Mouse (Mus musculus) natural killer cell, adult 2 months (primary cell): ENCODE data around the gene Gpr137.
"Not testable (repeated sequence)": the region's sequence is repeated elsewhere in the genome, so short reads cannot be mapped to it uniquely, and the experiment has no call there.

Experiments used
- DNase-seq, 2 experiments: peaks; one replicate each; pipeline ENCODE4 v3.0.0; 2022; ENCODE audit warnings: low spot score in 2 of 2

Gpr137 gene

GRCm38 (mm10) chr19:6905498-6906159, 36.7 kb downstream of the Gpr137 start:
- no peak for DNase-seq

DNA sequence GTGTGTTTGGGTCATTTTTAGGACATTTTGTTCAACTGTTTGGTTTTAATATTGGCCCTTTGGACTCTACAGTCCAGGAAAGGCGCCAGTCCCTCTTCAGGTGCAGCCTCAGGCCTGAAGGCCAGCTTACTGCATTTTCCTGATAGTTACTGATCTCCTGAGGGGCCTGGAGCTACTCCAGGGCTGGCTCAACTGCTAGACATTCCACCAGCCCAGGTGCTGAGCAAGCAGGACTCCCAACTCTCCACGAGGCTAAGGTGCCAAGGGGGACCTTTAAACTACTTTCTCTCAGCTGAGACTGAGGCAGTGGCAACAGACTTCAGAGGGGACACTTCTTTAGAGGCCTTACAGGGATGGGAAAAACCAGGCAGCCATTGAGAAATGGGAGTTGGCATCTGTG, 37.4 kb downstream of the Gpr137 start:
- no peak for DNase-seq

DNA sequence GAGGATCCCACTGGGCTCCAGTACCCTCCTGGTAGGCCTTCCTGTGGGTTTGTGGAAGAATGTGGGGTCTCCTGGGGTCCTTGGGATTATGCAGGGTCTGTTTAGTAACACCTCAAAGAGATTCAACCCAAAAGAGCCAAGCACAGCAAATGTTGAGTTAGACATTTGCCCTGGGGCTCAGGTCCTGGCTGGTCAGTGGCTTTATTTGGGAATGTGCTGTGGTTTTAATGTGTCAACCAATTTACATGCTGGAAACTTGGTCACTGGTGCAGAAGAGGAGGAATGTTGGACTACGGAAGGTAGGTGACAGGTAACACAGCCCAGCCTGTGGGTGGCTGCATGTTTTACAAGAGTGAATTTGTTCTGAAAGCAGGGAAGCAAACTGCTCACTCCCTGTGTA, 39.2 kb downstream of the Gpr137 start:
- DNase-seq = no peak

- DNase-seq = no peak
These were observed 42.6 kb downstream of the Gpr137 start for GRCm38 (mm10) chr19:6899641-6900040.

- not testable (repeated sequence) for DNase-seq
These were observed 46.5 kb downstream of the Gpr137 start for GRCm38 (mm10) chr19:6895608-6896305.

DNA sequence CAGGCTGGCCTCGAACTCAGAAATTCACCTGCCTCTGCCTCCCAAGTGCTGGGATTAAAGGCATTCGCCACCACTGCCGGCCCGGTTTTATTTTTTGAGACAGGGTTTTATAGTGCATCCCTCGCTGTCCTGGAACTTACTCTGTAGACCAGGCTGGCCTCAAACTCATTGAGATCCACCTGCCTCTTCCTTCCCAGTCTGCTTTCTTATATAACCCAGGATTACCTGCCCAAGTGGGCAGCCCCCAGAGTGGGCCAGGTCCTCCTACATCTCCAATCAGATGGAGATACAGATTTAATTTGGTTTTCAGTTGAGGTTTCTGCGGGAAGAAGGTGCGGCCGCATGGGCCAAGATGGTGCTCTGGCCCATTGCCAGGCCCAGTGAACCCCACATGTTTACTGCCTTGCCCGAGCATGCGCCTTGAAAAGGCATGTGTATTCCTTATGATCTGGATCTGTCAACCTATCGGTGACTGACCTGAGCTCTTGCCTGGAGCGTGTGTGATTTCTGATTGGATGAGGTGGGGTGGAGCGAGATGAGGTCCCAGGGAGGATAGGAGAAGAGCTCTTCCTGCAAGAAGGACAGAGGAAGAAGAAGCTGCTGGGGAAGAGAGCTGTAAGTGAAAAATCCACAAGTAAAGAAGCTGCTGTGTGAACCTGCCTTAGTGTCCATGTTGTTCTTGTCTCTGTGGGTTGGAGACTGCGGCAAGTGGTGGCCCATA, 48.4 kb downstream of the Gpr137 start:
- no peak for DNase-seq

- DNase-seq = no peak
These were observed 49.8 kb downstream of the Gpr137 start for GRCm38 (mm10) chr19:6892512-6892911.
